Mouse (Mus musculus) myocyte (in vitro differentiated cells): ENCODE results near the gene Atcay. TPM values are rescaled to one million over a fixed set of nuclear protein-coding genes. Genes with fewer than 3 reads are reported as not detected.

Experiments used
- H3K27me3 ChIP-seq: one replicate; pipeline ENCODE4 v1.6.1; 2011; ENCODE audit not compliant: control insufficient read depth, insufficient read depth, insufficient read length
- H3K36me3 ChIP-seq: one replicate; pipeline ENCODE4 v1.6.1; 2011; ENCODE audit not compliant: control insufficient read depth, insufficient read depth
- H3K4me2 ChIP-seq: one replicate; pipeline ENCODE4 v1.6.1; 2011; ENCODE audit warnings: low read depth, control low read depth
- H3K4me3 ChIP-seq: one replicate; pipeline ENCODE4 v1.5.1; 2011; ENCODE audit warnings: mild to moderate bottlenecking, control low read depth, moderate library complexity
- H3K79me2 ChIP-seq: one replicate; pipeline ENCODE4 v1.6.1; 2011; ENCODE audit not compliant: control insufficient read depth, insufficient read depth
- H3ac ChIP-seq: one replicate; pipeline ENCODE4 v1.6.1; 2011; ENCODE audit not compliant: control insufficient read depth, insufficient read length
- CEBPB ChIP-seq: IDR thresholded peaks from 2 replicates; pipeline ENCODE4 v1.6.1; 2011; ENCODE audit warnings: mild to moderate bottlenecking, moderate library complexity; ENCODE audit not compliant: poor library complexity, insufficient read depth, severe bottlenecking
- E2F4 ChIP-seq: IDR thresholded peaks from one replicate; pipeline ENCODE4 v1.6.1; 2011; ENCODE audit warnings: mild to moderate bottlenecking, control low read depth, moderate library complexity; ENCODE audit not compliant: insufficient read depth
- MAX ChIP-seq: IDR thresholded peaks from one replicate; pipeline ENCODE4 v1.6.1; 2011; ENCODE audit warnings: low read depth, mild to moderate bottlenecking, control low read depth
- MYOD1 ChIP-seq, 3 experiments: IDR thresholded peaks; one replicate each; pipeline ENCODE4 v1.6.1; 2011; ENCODE audit warnings: control low read depth in 2 of 3, low read depth in 2 of 3, mild to moderate bottlenecking in 2 of 3, moderate library complexity in 1 of 3; ENCODE audit not compliant: insufficient read length in 2 of 3, control insufficient read depth in 1 of 3
- MYOG ChIP-seq, 3 experiments: IDR thresholded peaks; one replicate each; pipeline ENCODE4 v1.6.1; 2011; ENCODE audit warnings: control low read depth in 2 of 3, low read depth in 2 of 3, mild to moderate bottlenecking in 2 of 3; ENCODE audit not compliant: insufficient read length in 2 of 3, control insufficient read depth in 1 of 3, insufficient read depth in 1 of 3
- POLR2A ChIP-seq: IDR thresholded peaks from one replicate; pipeline ENCODE4 v1.6.1; 2011; ENCODE audit warnings: low read depth, mild to moderate bottlenecking, control low read depth, moderate library complexity; ENCODE audit not compliant: insufficient read length
- POLR2AphosphoS2 ChIP-seq: IDR thresholded peaks from one replicate; pipeline ENCODE4 v1.6.1; 2011; ENCODE audit warnings: low read depth, control low read depth; ENCODE audit not compliant: insufficient read length
- REST ChIP-seq: IDR thresholded peaks from one replicate; pipeline ENCODE4 v1.6.1; 2011; ENCODE audit warnings: mild to moderate bottlenecking, control low read depth, moderate library complexity; ENCODE audit not compliant: insufficient read depth, insufficient read length
- SRF ChIP-seq: IDR thresholded peaks from one replicate; pipeline ENCODE4 v1.6.1; 2011; ENCODE audit warnings: low read depth; ENCODE audit not compliant: control insufficient read depth, insufficient read length
- TCF12 ChIP-seq: IDR thresholded peaks from one replicate; pipeline ENCODE4 v1.6.1; 2011; ENCODE audit warnings: mild to moderate bottlenecking, control low read depth; ENCODE audit not compliant: poor library complexity, insufficient read depth, severe bottlenecking
- TCF3 ChIP-seq: IDR thresholded peaks from one replicate; pipeline ENCODE4 v1.6.1; 2011; ENCODE audit warnings: low read depth, control low read depth; ENCODE audit not compliant: insufficient read length
- USF1 ChIP-seq: IDR thresholded peaks from one replicate; pipeline ENCODE4 v1.6.1; 2011; ENCODE audit warnings: low read depth, mild to moderate bottlenecking, control low read depth, moderate library complexity
- polyA plus RNA-seq: library from polyadenylated mRNA; unstranded; fragments of >200 nt; fragmentation: generic; extraction: Trizol; gene quantifications from one replicate; pipeline ENCODE4 v1.2.1, GENCODE M21; 2012; ENCODE audit warnings: missing spikeins

Atcay gene
- polyA plus RNA-seq, 1 experiment: 0.11 TPM

- Histone ChIP-seq H3ac (no peak overlapping the region), H3K4me2 (no peak overlapping the region), H3K27me3 (peaks cover 34% of the 10 kb centered on the region), H3K79me2 (no peaks in the 10 kb centered on the region), H3K36me3 (no peaks in the 10 kb centered on the region), H3K4me3 (no peak overlapping the region)
- TF ChIP-seq USF1 (no peak), CEBPB (no peak), E2F4 (no peak), POLR2AphosphoS2 (peak; percentile 47), SRF (no peak), TCF12 (no peak)
These were observed 13.5 kb upstream of the Atcay start for GRCm38 (mm10) chr10:81244146-81244545.

DNA sequence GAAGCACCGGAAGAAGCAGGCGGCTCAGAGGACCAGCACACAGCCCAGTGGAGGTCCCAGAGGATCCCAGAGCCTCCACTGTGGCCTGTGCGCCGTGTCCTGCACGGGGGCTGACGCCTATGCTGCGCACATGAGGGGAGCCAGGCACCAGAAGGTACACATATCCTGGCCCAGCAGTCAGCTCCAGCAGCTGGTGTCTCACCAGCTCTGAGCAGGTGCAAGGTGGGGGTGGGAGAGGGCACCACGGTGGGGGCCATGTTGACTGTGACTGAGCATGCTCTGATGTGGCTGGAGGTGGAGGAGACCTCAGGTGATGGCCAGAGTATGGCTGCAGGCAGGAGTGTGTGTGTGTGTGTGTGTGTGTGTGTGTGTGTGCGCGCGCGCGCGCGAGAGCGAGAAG is 11.4 kb upstream of the Atcay start:
- H3ac ChIP-seq: no peak overlapping the region

DNA sequence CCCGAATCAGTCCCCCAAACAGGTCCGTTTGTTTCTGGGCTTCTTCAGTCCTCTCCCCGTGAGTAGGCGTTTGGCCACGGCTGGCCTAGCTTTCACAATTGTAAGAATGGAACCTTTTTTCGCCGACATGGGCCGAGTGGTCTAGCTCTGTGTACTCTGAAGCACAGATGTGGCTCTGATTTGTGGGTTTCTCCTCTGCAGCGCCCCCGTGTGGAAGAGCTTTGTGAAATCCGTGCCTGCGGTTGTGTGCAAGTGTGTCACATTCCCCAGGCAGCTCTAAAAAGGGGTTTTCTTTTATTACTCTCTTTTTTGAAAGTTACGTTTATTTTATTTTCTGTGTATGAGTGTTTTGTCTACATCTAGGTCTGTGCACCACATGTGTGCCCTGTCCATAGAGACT is 10.2 kb upstream of the Atcay start:
- Histone ChIP-seq H3K36me3 (no peaks in the 10 kb centered on the region), H3K27me3 (peaks cover 28% of the 10 kb centered on the region), H3K4me2 (peak overlapping the region; percentile 18), H3ac (no peak overlapping the region), H3K4me3 (no peak overlapping the region), H3K79me2 (no peaks in the 10 kb centered on the region)
- no peak for TF ChIP-seq POLR2A
- no peak for TF ChIP-seq USF1
- no peak for TF ChIP-seq MAX
- no peak for TF ChIP-seq TCF3
- TF ChIP-seq SRF: no peak
- no peak for TF ChIP-seq REST
- TF ChIP-seq MYOG (IDR thresholded peaks at IDR 0.05; ENCODE audit: control insufficient read depth in 1 of 3, insufficient read depth in 1 of 3, insufficient read length in 2 of 3, low read depth in 2 of 3): no peak
- TF ChIP-seq TCF12: no peak
- no peak for TF ChIP-seq MYOD1 (IDR thresholded peaks at IDR 0.05; ENCODE audit: control insufficient read depth in 1 of 3, insufficient read length in 2 of 3, low read depth in 2 of 3)
- TF ChIP-seq CEBPB: no peak
- no peak for TF ChIP-seq E2F4
- no peak for TF ChIP-seq POLR2AphosphoS2

More for the DNA sequence above, 11.4 kb upstream of the Atcay start:
- Histone ChIP-seq H3K4me2 (no peak overlapping the region), H3K79me2 (no peaks in the 10 kb centered on the region), H3K27me3 (peaks cover 30% of the 10 kb centered on the region), H3K36me3 (no peaks in the 10 kb centered on the region), H3K4me3 (no peak overlapping the region)
- TF ChIP-seq MYOD1 (IDR thresholded peaks at IDR 0.05; ENCODE audit: control insufficient read depth in 1 of 3, insufficient read length in 2 of 3, low read depth in 2 of 3): peak in 1 of 3 experiments; percentile 61
- TF ChIP-seq MYOG (IDR thresholded peaks at IDR 0.05; ENCODE audit: control insufficient read depth in 1 of 3, insufficient read depth in 1 of 3, insufficient read length in 2 of 3, low read depth in 2 of 3): peak in 2 of 3 experiments; percentile 56 to 76
- TF ChIP-seq REST: no peak
- TF ChIP-seq MAX: no peak

DNA sequence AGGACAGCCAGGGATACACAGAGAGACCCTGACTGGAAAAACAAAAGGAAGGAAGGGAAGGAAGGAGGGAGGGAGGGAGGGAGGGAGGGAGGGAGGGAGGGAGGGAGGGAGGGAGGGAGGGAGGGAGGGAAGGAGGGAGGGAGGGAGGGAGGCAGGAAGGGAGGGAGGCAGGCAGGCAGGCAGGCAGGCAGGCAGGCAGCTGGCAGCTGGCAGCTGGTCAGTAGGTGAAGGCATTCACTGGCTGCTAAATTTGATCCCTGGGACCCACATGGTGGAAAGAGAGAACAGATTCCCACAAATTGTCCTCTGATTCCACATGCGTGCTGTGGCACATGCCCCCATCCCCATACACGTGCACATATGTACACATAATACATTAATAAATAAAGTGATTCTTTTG is 8.0 kb upstream of the Atcay start:
- peak in 2 of 3 experiments; percentile 56 to 76 for TF ChIP-seq MYOD1 (IDR thresholded peaks at IDR 0.05; ENCODE audit: control insufficient read depth in 1 of 3, insufficient read length in 2 of 3, low read depth in 2 of 3)
- TF ChIP-seq TCF12: no peak
- peak; percentile 76 for TF ChIP-seq TCF3
- peak in 2 of 3 experiments; percentile 71 to 74 for TF ChIP-seq MYOG (IDR thresholded peaks at IDR 0.05; ENCODE audit: control insufficient read depth in 1 of 3, insufficient read depth in 1 of 3, insufficient read length in 2 of 3, low read depth in 2 of 3)
- no peak for TF ChIP-seq SRF
- Histone ChIP-seq H3K4me3 (no peak overlapping the region), H3ac (no peak overlapping the region), H3K27me3 (peaks cover 18% of the 10 kb centered on the region), H3K79me2 (no peaks in the 10 kb centered on the region), H3K36me3 (no peaks in the 10 kb centered on the region), H3K4me2 (no peak overlapping the region)

DNA sequence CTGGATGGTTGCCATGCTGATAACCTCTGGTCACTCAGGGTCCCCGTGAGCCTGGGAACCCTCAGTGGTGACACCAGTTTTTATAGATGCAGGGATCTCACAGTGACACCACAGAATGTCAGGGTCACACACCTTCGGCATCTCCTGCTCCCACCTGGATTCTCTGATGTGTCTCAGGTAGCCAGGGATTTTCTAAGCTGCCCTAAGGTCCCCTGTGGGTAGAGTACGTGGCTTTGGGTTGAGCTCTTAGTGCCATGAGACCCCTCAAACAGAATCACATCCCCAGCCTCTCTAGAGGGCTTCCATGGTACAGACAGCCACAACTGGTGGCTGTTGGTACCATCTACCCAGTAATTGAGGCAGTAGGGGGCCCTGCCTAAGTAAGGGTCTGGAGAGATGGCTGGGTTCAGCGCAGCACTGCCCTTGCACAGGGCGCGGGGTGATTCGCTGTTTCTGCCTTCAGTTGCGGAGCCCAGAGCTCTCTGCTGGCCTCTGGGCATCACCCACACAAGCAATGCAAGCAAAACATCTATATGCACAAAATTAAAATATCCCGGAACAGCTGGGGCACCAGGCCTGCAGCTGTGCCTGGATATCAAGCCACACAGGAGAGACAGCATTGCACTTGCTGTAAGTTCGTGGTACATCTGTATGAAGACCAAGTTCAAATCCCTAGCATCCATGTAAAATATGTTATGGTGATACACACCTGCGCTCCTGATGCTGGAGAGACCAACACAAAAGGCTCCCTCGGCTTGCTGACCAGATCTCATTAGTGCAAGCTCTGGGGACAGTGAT is 6.0 kb upstream of the Atcay start:
- Histone ChIP-seq H3K27me3 (peaks cover under 1% of the 10 kb centered on the region), H3K4me3 (no peak overlapping the region)

More for the DNA sequence above, 6.0 kb upstream of the Atcay start:
- no peak for TF ChIP-seq TCF12
- no peak for TF ChIP-seq POLR2A
- TF ChIP-seq MYOG (IDR thresholded peaks at IDR 0.05; ENCODE audit: control insufficient read depth in 1 of 3, insufficient read depth in 1 of 3, insufficient read length in 2 of 3, low read depth in 2 of 3): no peak
- TF ChIP-seq MYOD1 (IDR thresholded peaks at IDR 0.05; ENCODE audit: control insufficient read depth in 1 of 3, insufficient read length in 2 of 3, low read depth in 2 of 3): peak in 2 of 3 experiments; percentile 58 to 74
- TF ChIP-seq POLR2AphosphoS2: no peak
- no peak for TF ChIP-seq E2F4
- no peaks in the 10 kb centered on the region for H3K36me3 ChIP-seq
- H3K4me2 ChIP-seq: no peak overlapping the region
- H3K79me2 ChIP-seq: no peaks in the 10 kb centered on the region
- H3ac ChIP-seq: no peak overlapping the region
